Mouse (Mus musculus): Measurements from ENCODE around the gene Fzd9.
A peak's percentile ranks its signal among the peaks of the same experiment; 100 is the strongest.
"Not testable (repeated sequence)": the region's sequence is repeated elsewhere in the genome, so short reads cannot be mapped to it uniquely, and the experiment has no call there.

Fzd9 gene

GRCm38 (mm10) chr5:135248956-135249676 is 1.9 kb downstream of the Fzd9 start:
- no peak for DNase-seq (ENCODE audit: low spot score in 2 of 2)

GRCm38 (mm10) chr5:135247337-135247736 is 3.7 kb downstream of the Fzd9 start:
- DNase-seq (ENCODE audit: low spot score in 2 of 2), result no peak

- no peak for DNase-seq (ENCODE audit: low spot score in 2 of 2)
Observed at GRCm38 (mm10) chr5:135246531-135246930, 4.5 kb downstream of the Fzd9 start.

- no peak for DNase-seq (ENCODE audit: low spot score in 2 of 2)
Observed at GRCm38 (mm10) chr5:135243166-135243565, 7.9 kb downstream of the Fzd9 start.

- DNase-seq (ENCODE audit: low spot score in 2 of 2), result no peak
Observed at GRCm38 (mm10) chr5:135242608-135243007, 8.4 kb downstream of the Fzd9 start.

GRCm38 (mm10) chr5:135242136-135242535 is 8.9 kb downstream of the Fzd9 start:
- DNase-seq (ENCODE audit: low spot score in 2 of 2), result no peak

GRCm38 (mm10) chr5:135241474-135241873 is 9.6 kb downstream of the Fzd9 start:
- no peak for DNase-seq (ENCODE audit: low spot score in 2 of 2)

- DNase-seq (ENCODE audit: low spot score in 2 of 2), result no peak
Observed at GRCm38 (mm10) chr5:135238832-135239231, 12.2 kb downstream of the Fzd9 start.

GRCm38 (mm10) chr5:135236571-135236970 is 14.5 kb downstream of the Fzd9 start:
- peak in 1 of 2 experiments; percentile 74 for DNase-seq (ENCODE audit: low spot score in 2 of 2)

GRCm38 (mm10) chr5:135233166-135233920 is 17.7 kb downstream of the Fzd9 start:
- DNase-seq (ENCODE audit: low spot score in 2 of 2), result no peak

GRCm38 (mm10) chr5:135230186-135230585 is 20.8 kb downstream of the Fzd9 start:
- no peak for DNase-seq (ENCODE audit: low spot score in 2 of 2)

- DNase-seq (ENCODE audit: low spot score in 2 of 2), result not testable (repeated sequence)
Observed at GRCm38 (mm10) chr5:135225879-135226278, 25.2 kb downstream of the Fzd9 start.

GRCm38 (mm10) chr5:135224169-135224568 is 26.9 kb downstream of the Fzd9 start:
- no peak for DNase-seq (ENCODE audit: low spot score in 2 of 2)

- DNase-seq (ENCODE audit: low spot score in 2 of 2), result no peak
Observed at GRCm38 (mm10) chr5:135222066-135222465, 29.0 kb downstream of the Fzd9 start.

- DNase-seq (ENCODE audit: low spot score in 2 of 2), result no peak
Observed at GRCm38 (mm10) chr5:135220941-135221340, 30.1 kb downstream of the Fzd9 start.

GRCm38 (mm10) chr5:135216871-135217270 is 34.2 kb downstream of the Fzd9 start:
- no peak for DNase-seq (ENCODE audit: low spot score in 2 of 2)

GRCm38 (mm10) chr5:135208197-135208596 is 42.8 kb downstream of the Fzd9 start:
- peak in 1 of 2 experiments; percentile 35 for DNase-seq (ENCODE audit: low spot score in 2 of 2)

- no peak for DNase-seq (ENCODE audit: low spot score in 2 of 2)
Observed at GRCm38 (mm10) chr5:135202763-135203162, 48.3 kb downstream of the Fzd9 start.
